Mouse (Mus musculus) limb, embryonic 14.5 days (tissue): ENCODE results near the gene Kdr. TPM values are rescaled to one million over a fixed set of nuclear protein-coding genes. Genes with fewer than 3 reads are reported as not detected.
A peak's percentile ranks its signal among the peaks of the same experiment; 100 is the strongest.
"Not testable (repeated sequence)": the region's sequence is repeated elsewhere in the genome, so short reads cannot be mapped to it uniquely, and the experiment has no call there.

ENCODE experiments used
- ATAC-seq: fragments of 200-750 bp; cut with Nextera tagmentation; 2 replicates; pipeline ENCODE4 v1.8.0; 2017; ENCODE audit warnings: low read depth, moderate number of reproducible peaks, moderate TSS enrichment; ENCODE audit not compliant: low FRiP score
- DNase-seq: peaks from one replicate; pipeline ENCODE4 v3.0.0-alpha.2; 2015; ENCODE audit warnings: low spot score
- H3K27ac ChIP-seq: fragments of 300-500 bp; sonication (generic); replicated peaks from 2 replicates; pipeline ENCODE4 v1.5.1; 2014; ENCODE audit warnings: low read depth, mild to moderate bottlenecking, low read length, moderate library complexity, mixed read lengths
- H3K27me3 ChIP-seq: fragments of 300-500 bp; sonication (generic); 2 replicates; pipeline ENCODE4 v1.6.1; 2014; ENCODE audit warnings: low read length, mixed read lengths; ENCODE audit not compliant: control insufficient read depth, insufficient read depth
- H3K36me3 ChIP-seq: fragments of 300-500 bp; sonication (generic); 2 replicates; pipeline ENCODE4 v1.6.1; 2014; ENCODE audit warnings: mild to moderate bottlenecking, low read length, moderate library complexity, mixed read lengths; ENCODE audit not compliant: control insufficient read depth, insufficient read depth
- H3K4me1 ChIP-seq: fragments of 300-500 bp; sonication (generic); 2 replicates; pipeline ENCODE4 v1.6.1; 2014; ENCODE audit warnings: antibody characterized with exemption, low read length, mixed read lengths; ENCODE audit not compliant: control insufficient read depth, insufficient read depth
- H3K4me2 ChIP-seq: fragments of 300-500 bp; sonication (generic); replicated peaks from 2 replicates; pipeline ENCODE4 v1.6.1; 2014; ENCODE audit warnings: low read depth, mild to moderate bottlenecking, low read length, moderate library complexity; ENCODE audit not compliant: severe bottlenecking
- H3K4me3 ChIP-seq: fragments of 300-500 bp; sonication (generic); replicated peaks from 2 replicates; pipeline ENCODE4 v1.5.1; 2014; ENCODE audit warnings: low read length
- H3K9ac ChIP-seq: fragments of 300-500 bp; sonication (generic); 2 replicates; pipeline ENCODE4 v1.6.1; 2014; ENCODE audit warnings: mild to moderate bottlenecking, low read depth, low read length, moderate library complexity; ENCODE audit not compliant: severe bottlenecking
- H3K9me3 ChIP-seq: fragments of 300-500 bp; sonication (generic); 2 replicates; pipeline ENCODE4 v1.6.1; 2016; ENCODE audit warnings: low read length; ENCODE audit not compliant: control insufficient read depth
- POLR2A ChIP-seq: fragments of 200-500 bp; IDR thresholded peaks from 2 replicates; pipeline ENCODE4 v1.8.0; 2012; ENCODE audit warnings: inconsistent platforms, mild to moderate bottlenecking, moderate library complexity, borderline replicate concordance; ENCODE audit not compliant: insufficient read depth, insufficient read length; ENCODE audit errors: extremely low read depth
- WGBS: fragments of 180-500 bp; shearing (Covaris S2); extraction: QIAGEN DNeasy Blood & Tissue Kit; methylation state at CpG from one replicate; pipeline ENCODE4 v1.1.7; 2014; 5-methylcytosine and 5-hydroxymethylcytosine counted together
- polyA plus RNA-seq, 2 experiments: library from polyadenylated mRNA; depleted of rRNA in 1 of 2; stranded (reverse) in 1 of 2; unstranded in 1 of 2; fragments of >200 nt; fragmentation: Nextera tagmentation in 1 of 2; extraction: Ambion mirVana in 1 of 2; gene quantifications; 2 replicates each; pipeline versions ENCODE4 v1.2.1 to v1.2.3; 2012 to 2014

Kdr gene
- polyA plus RNA-seq, 2 experiments: 21.1 to 25.0 TPM

GRCm38 (mm10) chr5:75938012-75938411, 40.2 kb downstream of the Kdr start:
- ATAC-seq (no peak), DNase-seq (no peak)
- 72% methylated on average over 4 of the region's 4 CpGs for WGBS
- H3K4me3 ChIP-seq: no peak overlapping the region
- H3K36me3 ChIP-seq: no peaks in the 10 kb centered on the region
- H3K9me3 ChIP-seq: no peaks in the 10 kb centered on the region
- H3K27ac ChIP-seq: no peak overlapping the region
- H3K4me1 ChIP-seq: peaks cover 8% of the 10 kb centered on the region; the same call in 1 of the 2 replicates
- no peak overlapping the region for H3K9ac ChIP-seq
- TF ChIP-seq POLR2A: no peak
- H3K4me2 ChIP-seq: no peak overlapping the region
- H3K27me3 ChIP-seq: no peaks in the 10 kb centered on the region

GRCm38 (mm10) chr5:75936223-75936622, 42.0 kb downstream of the Kdr start:
- peaks cover 6% of the 10 kb centered on the region; the same call in 1 of the 2 replicates for H3K4me1 ChIP-seq
- H3K27ac ChIP-seq: no peak overlapping the region
- no peak overlapping the region for H3K4me2 ChIP-seq
- DNase-seq (no peak), ATAC-seq (no peak)
- no peak overlapping the region for H3K4me3 ChIP-seq
- H3K9ac ChIP-seq: no peak overlapping the region
- H3K36me3 ChIP-seq: no peaks in the 10 kb centered on the region
- TF ChIP-seq POLR2A: no peak
- no peaks in the 10 kb centered on the region for H3K9me3 ChIP-seq
- no peaks in the 10 kb centered on the region for H3K27me3 ChIP-seq
- 83% methylated on average over 6 of the region's 6 CpGs for whole genome bisulfite sequencing

GRCm38 (mm10) chr5:75935225-75935624, 43.0 kb downstream of the Kdr start:
- Histone ChIP-seq H3K9ac (no peak overlapping the region), H3K4me1 (peaks cover 3% of the 10 kb centered on the region; the same call in 1 of the 2 replicates), H3K36me3 (no peaks in the 10 kb centered on the region), H3K27me3 (no peaks in the 10 kb centered on the region), H3K4me2 (no peak overlapping the region), H3K4me3 (no peak overlapping the region), H3K9me3 (no peaks in the 10 kb centered on the region), H3K27ac (no peak overlapping the region)
- TF ChIP-seq POLR2A: no peak
- no peak for ATAC-seq
- no peak for DNase-seq
- 88% methylated on average over 8 of the region's 8 CpGs for WGBS

GRCm38 (mm10) chr5:75934201-75934600, 44.1 kb downstream of the Kdr start:
- WGBS: 80% methylated on average over 10 of the region's 10 CpGs
- H3K27ac ChIP-seq: no peak overlapping the region
- no peak for ATAC-seq

GRCm38 (mm10) chr5:75933521-75934044, 44.7 kb downstream of the Kdr start:
- peak; percentile 19; the same call in 1 of the 2 replicates for ATAC-seq

More at GRCm38 (mm10) chr5:75934201-75934600, 44.1 kb downstream of the Kdr start:
- Histone ChIP-seq H3K9ac (no peak overlapping the region), H3K36me3 (no peaks in the 10 kb centered on the region), H3K4me1 (peaks cover 3% of the 10 kb centered on the region; the same call in 1 of the 2 replicates), H3K4me2 (no peak overlapping the region), H3K27me3 (no peaks in the 10 kb centered on the region), H3K4me3 (no peak overlapping the region), H3K9me3 (no peaks in the 10 kb centered on the region)
- TF ChIP-seq POLR2A: no peak
- DNase-seq: no peak

GRCm38 (mm10) chr5:75931458-75931857, 46.8 kb downstream of the Kdr start:
- not testable (repeated sequence) for H3K9ac ChIP-seq, H3K9me3 ChIP-seq, DNase-seq, ATAC-seq, H3K27ac ChIP-seq, H3K4me3 ChIP-seq, H3K27me3 ChIP-seq, H3K36me3 ChIP-seq, H3K4me1 ChIP-seq, H3K4me2 ChIP-seq
- WGBS: 82% methylated on average over 4 of the region's 4 CpGs

More at GRCm38 (mm10) chr5:75933521-75934044, 44.7 kb downstream of the Kdr start:
- H3K27ac ChIP-seq: no peak overlapping the region
- TF ChIP-seq POLR2A: no peak
- peak overlapping the region; percentile 15; the same call in 1 of the 2 replicates for H3K4me2 ChIP-seq
- peaks cover 3% of the 10 kb centered on the region; the same call in 1 of the 2 replicates for H3K4me1 ChIP-seq
- 57% methylated on average over 20 of the region's 20 CpGs for WGBS
- no peaks in the 10 kb centered on the region for H3K36me3 ChIP-seq
- H3K27me3 ChIP-seq: no peaks in the 10 kb centered on the region
- DNase-seq: no peak
- H3K4me3 ChIP-seq: no peak overlapping the region
- no peak overlapping the region for H3K9ac ChIP-seq
- no peaks in the 10 kb centered on the region for H3K9me3 ChIP-seq
